Mouse (Mus musculus): ENCODE data around the gene Atf7. TPM values are rescaled to one million over a fixed set of nuclear protein-coding genes. Genes with fewer than 3 reads are reported as not detected.
A peak's percentile ranks its signal among the peaks of the same experiment; 100 is the strongest.

Atf7 gene
- total and polyA plus RNA-seq, 2 experiments from 2014 or later, result 13.5 to 15.0 TPM

- H3K4me3 ChIP-seq (ENCODE audit: low read length), result no peak overlapping the region
- peaks cover 39% of the 10 kb centered on the region for H3K36me3 ChIP-seq (ENCODE audit: insufficient read depth, low read length)
- DNase-seq (ENCODE audit: low spot score) (no peak), ATAC-seq (no peak)
- no peak overlapping the region for H3K9ac ChIP-seq (replicated peaks; ENCODE audit: low read length)
- no peak overlapping the region for H3K4me2 ChIP-seq (ENCODE audit: low read depth, low read length)
- no peaks in the 10 kb centered on the region for H3K9me3 ChIP-seq (ENCODE audit: low read length)
- no peaks in the 10 kb centered on the region for H3K27me3 ChIP-seq (ENCODE audit: insufficient read depth, low read length)
- no peak for TF ChIP-seq CTCF (IDR thresholded peaks at IDR 0.05; ENCODE audit: low read depth)
- 87% methylated on average over 6 of the region's 6 CpGs for WGBS
- H3K4me1 ChIP-seq (ENCODE audit: insufficient read depth, low read length), result no peaks in the 10 kb centered on the region
- H3K27ac ChIP-seq, result no peak overlapping the region
Observed at GRCm38 (mm10) chr15:102526111-102527002, 98.9 kb downstream of the Atf7 start.

GRCm38 (mm10) chr15:102524892-102525485 lies 100.3 kb downstream of the Atf7 start, which contains the start of gene Npff:
TSS of gene Npff (minus strand) at chr15:102524942.
- H3K4me2 ChIP-seq (ENCODE audit: low read depth, low read length), result no peak within 1 kb of the TSS
- DNase-seq (ENCODE audit: low spot score) (peak; percentile 88), ATAC-seq (peak; percentile 70)
- H3K27me3 ChIP-seq (ENCODE audit: insufficient read depth, low read length), result no peaks in the 10 kb centered on the region
- H3K9ac ChIP-seq (replicated peaks; ENCODE audit: low read length), result 0 out of 2 replicates have a peak within 1 kb of the TSS, but pooled peaks have one; percentile 18
- H3K4me3 ChIP-seq (ENCODE audit: low read length), result no peak within 1 kb of the TSS
- TF ChIP-seq CTCF (IDR thresholded peaks at IDR 0.05; ENCODE audit: low read depth), result peak; percentile 97
- WGBS, result 7% methylated on average over 3 of the region's 3 CpGs
- no peaks in the 10 kb centered on the region for H3K9me3 ChIP-seq (ENCODE audit: low read length)
- H3K4me1 ChIP-seq (ENCODE audit: insufficient read depth, low read length), result no peaks in the 10 kb centered on the region
- peaks cover 27% of the 10 kb centered on the region for H3K36me3 ChIP-seq (ENCODE audit: insufficient read depth, low read length)
- H3K27ac ChIP-seq, result peak within 1 kb of the TSS; percentile 38

- Histone ChIP-seq H3K4me3 (ENCODE audit: low read length) (no peak overlapping the region), H3K4me1 (ENCODE audit: insufficient read depth, low read length) (peaks cover 8% of the 10 kb centered on the region; the same call in 1 of the 2 replicates), H3K9me3 (ENCODE audit: low read length) (no peaks in the 10 kb centered on the region), H3K9ac (replicated peaks; ENCODE audit: low read length) (no peak overlapping the region), H3K36me3 (ENCODE audit: insufficient read depth, low read length) (peaks cover 5% of the 10 kb centered on the region), H3K27me3 (ENCODE audit: insufficient read depth, low read length) (no peaks in the 10 kb centered on the region), H3K4me2 (ENCODE audit: low read depth, low read length) (no peak overlapping the region), H3K27ac (no peak overlapping the region)
- 91% methylated on average over 4 of the region's 4 CpGs for WGBS
- no peak for ATAC-seq
- DNase-seq (ENCODE audit: low spot score), result no peak
- no peak for TF ChIP-seq CTCF (IDR thresholded peaks at IDR 0.05; ENCODE audit: low read depth)
Observed at GRCm38 (mm10) chr15:102521480-102521879, 103.8 kb downstream of the Atf7 start.

GRCm38 (mm10) chr15:102520416-102520815 lies 104.8 kb downstream of the Atf7 start:
- Histone ChIP-seq H3K27ac (no peak overlapping the region), H3K9ac (replicated peaks; ENCODE audit: low read length) (no peak overlapping the region), H3K4me3 (ENCODE audit: low read length) (no peak overlapping the region), H3K4me2 (ENCODE audit: low read depth, low read length) (no peak overlapping the region), H3K4me1 (ENCODE audit: insufficient read depth, low read length) (peaks cover 14% of the 10 kb centered on the region), H3K9me3 (ENCODE audit: low read length) (no peaks in the 10 kb centered on the region), H3K27me3 (ENCODE audit: insufficient read depth, low read length) (no peaks in the 10 kb centered on the region), H3K36me3 (ENCODE audit: insufficient read depth, low read length) (peaks cover 5% of the 10 kb centered on the region)
- DNase-seq (ENCODE audit: low spot score) (no peak), ATAC-seq (no peak)
- 84% methylated on average over 4 of the region's 4 CpGs for WGBS
- no peak for TF ChIP-seq CTCF (IDR thresholded peaks at IDR 0.05; ENCODE audit: low read depth)

GRCm38 (mm10) chr15:102519211-102520141 lies 105.8 kb downstream of the Atf7 start:
- no peaks in the 10 kb centered on the region for H3K9me3 ChIP-seq (ENCODE audit: low read length)
- H3K4me2 ChIP-seq (ENCODE audit: low read depth, low read length), result peak overlapping the region; percentile 95
- peak overlapping the region; percentile 76 for H3K4me3 ChIP-seq (ENCODE audit: low read length)
- H3K36me3 ChIP-seq (ENCODE audit: insufficient read depth, low read length), result peaks cover 5% of the 10 kb centered on the region
- TF ChIP-seq CTCF (IDR thresholded peaks at IDR 0.05; ENCODE audit: low read depth), result no peak
- peaks cover 16% of the 10 kb centered on the region for H3K4me1 ChIP-seq (ENCODE audit: insufficient read depth, low read length)
- peak overlapping the region; percentile 99 for H3K27ac ChIP-seq
- DNase-seq (ENCODE audit: low spot score) (no peak), ATAC-seq (no peak)
- 65% methylated on average over 15 of the region's 17 CpGs for WGBS
- no peaks in the 10 kb centered on the region for H3K27me3 ChIP-seq (ENCODE audit: insufficient read depth, low read length)
- H3K9ac ChIP-seq (replicated peaks; ENCODE audit: low read length), result peak overlapping the region; percentile 75

- H3K4me3 ChIP-seq (ENCODE audit: low read length), result peak overlapping the region; percentile 76
- peak overlapping the region; percentile 75 for H3K9ac ChIP-seq (replicated peaks; ENCODE audit: low read length)
- H3K9me3 ChIP-seq (ENCODE audit: low read length), result no peaks in the 10 kb centered on the region
- DNase-seq (ENCODE audit: low spot score) (no peak), ATAC-seq (no peak)
- no peak for TF ChIP-seq CTCF (IDR thresholded peaks at IDR 0.05; ENCODE audit: low read depth)
- peak overlapping the region; percentile 95 for H3K4me2 ChIP-seq (ENCODE audit: low read depth, low read length)
- H3K36me3 ChIP-seq (ENCODE audit: insufficient read depth, low read length), result peaks cover 5% of the 10 kb centered on the region
- peaks cover 16% of the 10 kb centered on the region for H3K4me1 ChIP-seq (ENCODE audit: insufficient read depth, low read length)
- H3K27me3 ChIP-seq (ENCODE audit: insufficient read depth, low read length), result no peaks in the 10 kb centered on the region
- H3K27ac ChIP-seq, result peak overlapping the region; percentile 99
- 17% methylated on average over 9 of the region's 9 CpGs for WGBS
Observed at GRCm38 (mm10) chr15:102518859-102519201, 106.4 kb downstream of the Atf7 start.
